Mouse (Mus musculus) erythroblast, embryonic 14.5 days (primary cell): ENCODE data around the gene Zfp800. TPM values are rescaled to one million over a fixed set of nuclear protein-coding genes. Genes with fewer than 3 reads are reported as not detected.

ENCODE experiments used
- H3K27me3 ChIP-seq: 2 replicates; pipeline ENCODE4 v1.6.1; 2012; ENCODE audit warnings: inconsistent platforms; ENCODE audit not compliant: control insufficient read depth
- H3K36me3 ChIP-seq: 2 replicates; pipeline ENCODE4 v1.6.1; 2012; ENCODE audit warnings: mild to moderate bottlenecking, inconsistent platforms; ENCODE audit not compliant: control insufficient read depth
- H3K4me1 ChIP-seq: 2 replicates; pipeline ENCODE4 v1.6.1; 2012; ENCODE audit warnings: inconsistent platforms; ENCODE audit not compliant: control insufficient read depth
- H3K4me3 ChIP-seq: replicated peaks from 2 replicates; pipeline ENCODE3; 2012; ENCODE audit warnings: moderate library complexity, mild to moderate bottlenecking, inconsistent platforms
- H3K9me3 ChIP-seq: 2 replicates; pipeline ENCODE4 v1.6.1; 2012; ENCODE audit warnings: low read length, inconsistent platforms, mixed read lengths; ENCODE audit not compliant: control insufficient read depth
- GATA1 ChIP-seq: IDR thresholded peaks from 2 replicates; pipeline ENCODE4 v1.6.1; 2012; ENCODE audit warnings: low read length, inconsistent platforms, mixed read lengths
- TAL1 ChIP-seq: IDR thresholded peaks from 3 replicates; pipeline ENCODE4 v1.6.1; 2012; ENCODE audit warnings: low read length, inconsistent platforms, mixed read lengths
- polyA plus RNA-seq: library from polyadenylated mRNA; stranded (reverse); fragments of >175 nt; gene quantifications from 2 replicates; pipeline ENCODE4 v1.2.3, GENCODE M21; 2012

The Zfp800 gene
- polyA plus RNA-seq, 1 experiment = 1.7 TPM

DNA sequence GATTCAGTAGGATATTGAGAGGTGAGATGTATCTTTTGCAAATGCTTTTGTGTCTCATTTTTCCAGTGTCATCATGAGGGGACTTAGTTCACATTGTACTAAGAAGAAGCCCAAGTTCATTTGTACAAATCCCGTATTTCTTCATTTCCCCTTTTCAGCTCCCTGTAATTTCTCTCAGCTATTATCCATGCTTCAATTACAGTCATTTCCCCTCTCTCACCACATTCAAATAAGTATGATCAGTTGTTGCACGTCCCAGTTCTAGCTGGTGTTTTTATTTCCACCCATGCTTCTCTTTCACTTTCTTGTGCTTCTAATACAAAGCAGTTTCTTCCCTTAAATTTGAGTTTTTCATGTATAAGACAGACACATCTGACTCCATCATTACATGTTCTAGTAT is 91.1 kb downstream of the Zfp800 start:
- Histone ChIP-seq H3K36me3 (no peaks in the 10 kb centered on the region), H3K27me3 (no peaks in the 10 kb centered on the region), H3K4me3 (no peak overlapping the region), H3K9me3 (no peaks in the 10 kb centered on the region), H3K4me1 (no peaks in the 10 kb centered on the region)
- TF ChIP-seq GATA1 (no peak), TAL1 (no peak)

DNA sequence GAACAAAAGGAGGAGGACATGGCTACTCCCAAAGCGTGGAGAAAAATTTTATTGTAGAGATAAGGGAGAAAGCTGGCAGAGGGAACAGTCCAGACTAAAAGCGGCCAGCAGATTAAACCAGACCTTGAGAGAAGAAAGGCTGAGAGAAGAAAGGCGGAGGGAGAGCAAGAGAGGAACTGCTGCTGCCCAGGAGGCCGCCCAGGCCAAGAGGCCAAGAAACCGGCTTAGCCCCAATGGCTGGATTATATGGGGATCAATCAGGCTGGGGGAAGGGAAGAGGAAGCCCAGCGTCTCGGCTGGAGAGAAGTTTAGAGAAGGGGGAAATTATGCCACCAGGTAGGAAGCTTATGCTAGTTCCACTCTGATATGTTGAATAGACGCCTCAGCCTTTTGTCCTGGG is 101.5 kb downstream of the Zfp800 start:
- Histone ChIP-seq H3K4me3 (no peak overlapping the region), H3K9me3 (no peaks in the 10 kb centered on the region), H3K4me1 (no peaks in the 10 kb centered on the region), H3K27me3 (peaks cover 17% of the 10 kb centered on the region), H3K36me3 (no peaks in the 10 kb centered on the region)
- no peak for TF ChIP-seq GATA1
- no peak for TF ChIP-seq TAL1

DNA sequence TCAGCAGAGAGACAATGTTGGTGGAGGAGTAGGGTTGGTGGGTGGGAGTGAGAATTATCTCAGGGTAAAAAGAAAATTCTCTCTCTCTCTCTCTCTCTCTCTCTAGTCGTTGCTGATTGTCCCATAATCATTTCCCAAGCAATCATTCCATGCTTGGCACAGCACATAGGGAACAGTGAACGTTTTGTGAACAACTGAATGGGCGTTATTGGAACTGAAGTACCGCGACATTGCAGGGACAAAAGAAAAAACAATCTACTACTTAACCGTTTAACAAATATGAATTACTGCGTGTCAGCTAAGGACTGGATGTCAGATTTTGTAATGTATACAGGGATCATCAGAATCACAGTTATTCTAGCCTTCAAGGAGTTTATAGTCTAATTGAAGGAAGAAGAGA is 102.2 kb downstream of the Zfp800 start:
- Histone ChIP-seq H3K4me1 (no peaks in the 10 kb centered on the region), H3K4me3 (no peak overlapping the region), H3K27me3 (peaks cover 17% of the 10 kb centered on the region), H3K9me3 (no peaks in the 10 kb centered on the region), H3K36me3 (no peaks in the 10 kb centered on the region)
- TF ChIP-seq GATA1 = no peak

DNA sequence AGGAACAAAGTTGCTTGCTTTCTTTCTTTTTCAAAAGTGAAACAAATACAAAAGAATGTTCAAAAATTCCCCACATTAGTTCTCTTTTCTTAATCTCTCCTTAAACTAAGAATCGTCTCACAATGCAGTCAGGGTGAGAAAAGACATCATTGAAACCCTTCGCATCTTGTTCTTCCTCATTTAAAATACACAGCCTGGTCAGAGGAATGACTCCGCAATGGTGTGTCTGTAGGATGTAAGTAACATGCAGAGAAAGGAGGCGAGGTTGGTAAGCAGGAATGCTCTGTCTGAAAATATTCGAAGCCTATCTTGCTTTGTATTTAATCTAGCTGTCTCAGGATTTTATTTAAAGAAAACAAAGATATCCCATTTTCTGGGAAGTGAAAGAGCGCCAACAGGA is 105.0 kb downstream of the Zfp800 start:
- TF ChIP-seq GATA1 (no peak), TAL1 (no peak)
- Histone ChIP-seq H3K9me3 (no peaks in the 10 kb centered on the region), H3K27me3 (peaks cover 17% of the 10 kb centered on the region), H3K4me3 (no peak overlapping the region), H3K36me3 (no peaks in the 10 kb centered on the region), H3K4me1 (no peaks in the 10 kb centered on the region)

DNA sequence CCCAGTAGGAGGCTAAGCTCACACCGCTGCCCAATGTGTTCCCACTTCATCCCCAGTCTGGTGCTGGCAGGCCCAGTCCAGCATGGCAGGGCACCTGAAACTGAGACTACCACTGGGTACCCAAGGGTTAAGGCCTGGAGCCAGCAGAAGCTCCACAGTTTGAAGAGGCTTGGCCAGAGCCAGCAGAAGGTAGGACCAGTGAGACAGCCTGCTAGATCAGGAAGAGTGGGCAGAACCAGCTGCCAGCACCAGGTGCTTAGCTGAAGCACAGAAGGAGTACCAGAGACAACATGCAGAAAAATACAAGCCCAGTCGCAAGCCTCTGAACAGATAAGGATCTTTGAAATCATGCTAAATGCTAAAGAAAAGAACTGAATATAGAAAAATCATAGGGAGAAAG is 117.9 kb downstream of the Zfp800 start:
- TF ChIP-seq GATA1 = no peak
- no peak for TF ChIP-seq TAL1

DNA sequence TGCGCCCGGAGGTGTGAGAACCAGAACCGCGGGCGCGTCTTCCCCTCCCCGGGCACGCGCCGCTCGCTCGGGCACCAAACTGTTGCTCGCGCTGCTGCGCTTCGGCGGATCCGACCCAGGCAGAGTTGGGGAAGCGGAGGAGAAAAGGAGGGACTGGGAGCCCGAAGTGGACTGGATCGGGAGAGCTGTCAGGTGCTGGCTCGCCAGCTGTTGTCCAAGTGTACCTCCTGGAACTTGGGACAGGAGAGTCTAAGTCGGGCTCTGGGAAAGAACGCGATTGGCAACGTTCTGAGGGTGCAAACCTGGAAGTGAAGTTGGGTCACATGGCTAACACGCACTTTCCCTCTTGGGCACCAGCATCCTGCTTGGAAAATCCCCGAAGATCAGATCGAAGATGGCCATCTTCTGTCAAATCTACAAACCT is 135.6 kb downstream of the Zfp800 start:
- Histone ChIP-seq H3K4me1 (peaks cover 35% of the 10 kb centered on the region), H3K4me3 (peak overlapping the region; percentile 88), H3K9me3 (no peaks in the 10 kb centered on the region), H3K36me3 (peaks cover 26% of the 10 kb centered on the region), H3K27me3 (peaks cover 2% of the 10 kb centered on the region)
- TF ChIP-seq TAL1 (no peak), GATA1 (no peak)

More for the DNA sequence above, 117.9 kb downstream of the Zfp800 start:
- H3K4me1 ChIP-seq = no peaks in the 10 kb centered on the region
- no peaks in the 10 kb centered on the region for H3K36me3 ChIP-seq
- H3K9me3 ChIP-seq = no peaks in the 10 kb centered on the region
- no peaks in the 10 kb centered on the region; the same call in 1 of the 2 replicates for H3K27me3 ChIP-seq
- no peak overlapping the region for H3K4me3 ChIP-seq

DNA sequence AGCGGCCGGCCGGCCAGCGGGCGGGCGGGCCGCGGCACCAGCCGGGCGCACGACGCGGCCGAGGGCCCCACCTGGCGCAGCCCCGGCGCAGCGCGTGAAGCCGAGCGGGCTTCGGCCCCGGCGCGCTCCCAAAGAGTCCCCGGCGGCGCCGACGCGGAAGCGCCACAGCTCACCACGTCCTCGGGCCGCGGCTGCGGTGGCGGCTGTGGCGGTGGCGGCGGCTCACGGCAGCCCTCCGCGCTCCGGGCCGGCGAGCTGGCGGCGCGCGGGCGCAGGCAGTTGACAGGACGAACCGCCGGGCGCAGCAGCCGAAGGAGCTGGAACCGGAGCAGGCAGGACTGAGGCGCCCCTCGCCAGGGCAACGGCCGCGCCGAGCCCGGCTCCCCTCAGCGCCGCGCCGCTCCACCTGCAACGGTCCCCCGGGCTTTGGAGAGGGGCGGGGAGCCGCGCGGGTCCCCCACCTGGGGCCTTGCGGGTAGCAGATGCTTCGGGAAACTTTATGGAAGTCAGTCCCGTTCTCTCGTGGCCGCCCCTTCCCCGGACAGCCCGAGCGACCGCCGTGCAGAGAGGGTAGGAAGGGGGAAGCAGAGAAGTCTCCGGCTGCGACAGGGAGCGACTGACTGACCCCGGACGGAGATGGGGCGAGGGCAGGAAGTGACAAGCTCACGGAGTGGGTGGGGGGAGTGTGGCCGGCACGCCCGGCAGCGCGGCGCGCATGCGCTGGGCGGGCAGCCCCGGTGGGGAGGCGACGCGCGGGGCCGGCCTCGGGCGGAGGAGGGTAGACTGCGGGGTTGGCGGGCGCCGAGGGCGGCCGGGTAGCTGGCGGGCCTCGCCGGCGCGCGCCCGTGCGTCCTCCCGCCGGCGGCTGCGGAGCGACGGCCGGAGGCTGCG is 136.3 kb downstream of the Zfp800 start:
- Histone ChIP-seq H3K27me3 (no peaks in the 10 kb centered on the region), H3K4me1 (peaks cover 38% of the 10 kb centered on the region), H3K9me3 (no peaks in the 10 kb centered on the region), H3K36me3 (peaks cover 32% of the 10 kb centered on the region), H3K4me3 (peak overlapping the region; percentile 88)
- TF ChIP-seq GATA1 (no peak), TAL1 (no peak)

DNA sequence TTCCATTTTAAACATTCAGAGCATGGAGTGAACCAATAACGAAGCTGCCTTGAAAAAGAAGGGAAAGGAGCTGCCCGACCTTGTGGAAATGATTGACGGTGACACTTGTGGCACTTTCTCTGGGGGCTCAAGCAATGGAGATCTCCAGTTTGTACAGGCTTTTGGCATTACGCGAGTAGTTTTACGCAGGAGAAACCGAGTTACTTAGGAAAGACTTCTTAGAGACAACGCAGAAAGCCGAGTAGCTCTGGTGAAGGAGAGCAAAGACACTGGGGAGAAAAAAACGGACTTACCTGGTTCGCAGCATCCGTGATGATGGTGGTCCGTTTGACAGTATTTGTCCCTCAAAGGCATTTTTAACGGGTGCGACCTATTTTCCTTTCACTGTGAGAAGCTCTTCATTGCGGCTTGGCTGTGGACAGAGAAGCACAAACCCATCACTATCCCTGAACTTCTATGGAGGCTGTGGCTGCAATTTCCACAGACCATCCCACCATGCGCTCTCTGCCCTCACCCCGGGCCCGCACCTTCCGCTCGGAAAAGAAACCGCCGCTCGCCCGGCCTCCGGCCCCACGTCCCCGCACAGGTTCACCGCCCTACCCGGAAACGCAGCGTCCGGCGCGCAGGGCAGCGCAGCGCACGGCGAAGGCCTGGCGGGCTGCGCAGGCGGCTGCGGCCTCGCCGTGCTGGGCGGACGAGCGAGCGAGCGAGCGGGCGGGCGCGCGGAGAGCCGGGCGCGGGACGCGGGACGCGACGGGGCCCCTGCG is 137.2 kb downstream of the Zfp800 start:
- H3K9me3 ChIP-seq = no peaks in the 10 kb centered on the region
- peak overlapping the region; percentile 88 for H3K4me3 ChIP-seq
- peaks cover 42% of the 10 kb centered on the region for H3K36me3 ChIP-seq
- no peaks in the 10 kb centered on the region for H3K27me3 ChIP-seq
- H3K4me1 ChIP-seq = peaks cover 40% of the 10 kb centered on the region
- no peak for TF ChIP-seq GATA1
- no peak for TF ChIP-seq TAL1

DNA sequence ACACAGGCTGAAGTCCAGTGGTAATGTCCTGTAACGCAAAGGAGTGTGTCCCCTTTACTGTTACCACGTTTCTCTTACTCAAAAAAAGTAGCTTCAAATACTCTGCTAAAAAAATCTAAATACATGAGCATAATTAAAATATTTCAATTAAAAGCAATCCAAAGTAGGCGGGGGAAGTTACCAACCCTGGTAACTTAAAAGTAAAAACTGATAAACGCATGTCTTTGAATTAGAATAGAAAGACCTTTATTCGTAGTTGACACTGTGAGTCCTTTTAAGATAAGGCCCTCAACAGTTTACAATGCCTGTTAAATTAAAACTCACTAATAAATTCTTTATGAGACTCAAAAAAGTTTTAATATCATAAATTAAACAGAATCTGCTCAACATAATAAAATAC is 138.1 kb downstream of the Zfp800 start:
- Histone ChIP-seq H3K4me3 (peak overlapping the region; percentile 88), H3K9me3 (no peaks in the 10 kb centered on the region), H3K4me1 (peaks cover 42% of the 10 kb centered on the region), H3K27me3 (no peaks in the 10 kb centered on the region), H3K36me3 (peaks cover 50% of the 10 kb centered on the region)
- TF ChIP-seq GATA1 (no peak), TAL1 (no peak)
